Mouse (Mus musculus) liver, embryonic 15.5 days (tissue): ENCODE data around the gene Dguok. TPM values are rescaled to one million over a fixed set of nuclear protein-coding genes. Genes with fewer than 3 reads are reported as not detected.

Experiments
- ATAC-seq: fragments of 200-750 bp; cut with Nextera tagmentation; 2 replicates; pipeline ENCODE4 v1.8.0; 2017; ENCODE audit warnings: moderate number of reproducible peaks, mild to moderate bottlenecking, moderate library complexity; ENCODE audit not compliant: insufficient read depth
- H3K27ac ChIP-seq: fragments of 300-500 bp; sonication (generic); replicated peaks from 2 replicates; pipeline ENCODE4 v1.5.1; 2015; ENCODE audit warnings: mild to moderate bottlenecking, inconsistent platforms
- H3K27me3 ChIP-seq: fragments of 300-500 bp; sonication (generic); 2 replicates; pipeline ENCODE4 v1.6.1; 2015; ENCODE audit warnings: mild to moderate bottlenecking, inconsistent platforms
- H3K36me3 ChIP-seq: fragments of 300-500 bp; sonication (generic); replicated peaks from 2 replicates; pipeline ENCODE4 v1.6.1; 2015; ENCODE audit warnings: moderate library complexity, mild to moderate bottlenecking, inconsistent platforms
- H3K4me1 ChIP-seq: fragments of 300-500 bp; sonication (generic); replicated peaks from 2 replicates; pipeline ENCODE4 v1.6.1; 2015; ENCODE audit warnings: inconsistent platforms
- H3K4me2 ChIP-seq: fragments of 300-500 bp; sonication (generic); 2 replicates; pipeline ENCODE4 v1.6.1; 2015; ENCODE audit warnings: moderate library complexity, mild to moderate bottlenecking, inconsistent platforms
- H3K4me3 ChIP-seq: fragments of 300-500 bp; sonication (generic); replicated peaks from 2 replicates; pipeline ENCODE4 v1.5.1; 2015; ENCODE audit warnings: mild to moderate bottlenecking, inconsistent platforms
- H3K9ac ChIP-seq: fragments of 300-500 bp; sonication (generic); 2 replicates; pipeline ENCODE4 v1.6.1; 2015; ENCODE audit warnings: moderate library complexity, mild to moderate bottlenecking, inconsistent platforms
- H3K9me3 ChIP-seq: fragments of 300-500 bp; sonication (generic); replicated peaks from 2 replicates; pipeline ENCODE4 v1.6.1; 2016; ENCODE audit warnings: inconsistent platforms
- WGBS: fragments of 180-500 bp; shearing (Covaris S2); methylation state at CpG from one replicate; pipeline ENCODE4 v1.1.7; 2015; ENCODE audit warnings: mixed read lengths; ENCODE audit not compliant: insufficient replicate concordance; 5-methylcytosine and 5-hydroxymethylcytosine counted together
- polyA plus RNA-seq: library from polyadenylated mRNA; unstranded; fragments of >200 nt; fragmentation: Nextera tagmentation; extraction: Ambion mirVana; gene quantifications from 2 replicates; pipeline ENCODE4 v1.2.1, GENCODE M21; 2015

Dguok gene
- polyA plus RNA-seq, 1 experiment from 2014 or later = 28.4 TPM

- Histone ChIP-seq H3K27me3 (no peaks in the 10 kb centered on the region), H3K36me3 (peaks cover 15% of the 10 kb centered on the region; the same call in 1 of the 2 replicates), H3K4me1 (peaks cover 28% of the 10 kb centered on the region), H3K4me3 (no peak overlapping the region), H3K4me2 (no peak overlapping the region), H3K9ac (no peak overlapping the region), H3K27ac (no peak overlapping the region), H3K9me3 (no peaks in the 10 kb centered on the region)
- no peak for ATAC-seq
- 75% methylated on average over 4 of the region's 4 CpGs for WGBS
These were observed 73.2 kb downstream of the Dguok start for GRCm38 (mm10) chr6:83433546-83433945.

- Histone ChIP-seq H3K9ac (no peak overlapping the region), H3K4me1 (peaks cover 27% of the 10 kb centered on the region), H3K4me3 (no peak overlapping the region), H3K9me3 (no peaks in the 10 kb centered on the region), H3K27ac (no peak overlapping the region), H3K36me3 (peaks cover 14% of the 10 kb centered on the region; the same call in 1 of the 2 replicates), H3K27me3 (no peaks in the 10 kb centered on the region), H3K4me2 (no peak overlapping the region)
- WGBS = 78% methylated on average over 7 of the region's 7 CpGs
- ATAC-seq = no peak
These were observed 73.8 kb downstream of the Dguok start for GRCm38 (mm10) chr6:83432966-83433365.

Other genes with a start within 250 kb of the Dguok start
- gene Mthfd2, start 181.1 kb downstream of the Dguok start, polyA plus RNA-seq = 61.6 and 67.8 TPM in 2 replicates
- 34.9 and 35.9 TPM in 2 replicates for gene Mob1a, start 181.0 kb downstream of the Dguok start, polyA plus RNA-seq
- gene Bola3, start 157.8 kb downstream of the Dguok start, polyA plus RNA-seq = 204 and 248 TPM in 2 replicates
- gene Tet3, start 47.9 kb downstream of the Dguok start, polyA plus RNA-seq = 10.8 and 11.4 TPM in 2 replicates
- gene Actg2, start 29.3 kb upstream of the Dguok start, polyA plus RNA-seq = 4.1 and 7.2 TPM in 2 replicates
- gene Stambp, start 65.8 kb upstream of the Dguok start, polyA plus RNA-seq = 8.9 and 9.6 TPM in 2 replicates
- gene Clec4f, start 149.2 kb upstream of the Dguok start, polyA plus RNA-seq = 10.5 and 17.6 TPM in 2 replicates
- 0.85 and 0.92 TPM in 2 replicates for gene Cd207, start 170.9 kb upstream of the Dguok start, polyA plus RNA-seq
- not detected in 2 replicates for gene Vax2, start 204.3 kb upstream of the Dguok start, polyA plus RNA-seq
- not detected in 2 replicates for gene Atp6v1b1, start 236.0 kb upstream of the Dguok start, polyA plus RNA-seq